Mouse (Mus musculus): ENCODE measurements around the gene Akip1. TPM values are rescaled to one million over a fixed set of nuclear protein-coding genes. Genes with fewer than 3 reads are reported as not detected.
A peak's percentile ranks its signal among the peaks of the same experiment; 100 is the strongest.

Akip1 gene
- polyA plus RNA-seq (2014; fragmentation: Nextera tagmentation; extraction: Ambion mirVana), result 18.8 and 20.2 TPM in 2 replicates

- peak; percentile 97 for DNase-seq (ENCODE audit: low spot score)
- Histone ChIP-seq H3K36me3 (ENCODE audit: control insufficient read depth, insufficient read depth, low read length) (no peaks in the 10 kb centered on the region), H3K27ac (ENCODE audit: low read depth, low read length) (peak within 1 kb of the TSS; percentile 75; the same call in 1 of the 2 replicates), H3K9me3 (ENCODE audit: control insufficient read depth, low read length) (no peaks in the 10 kb centered on the region), H3K27me3 (ENCODE audit: control insufficient read depth, insufficient read depth, low read length) (no peaks in the 10 kb centered on the region), H3K9ac (ENCODE audit: low read length) (peak within 1 kb of the TSS; percentile 79), H3K4me3 (ENCODE audit: low read depth, low read length) (peak within 1 kb of the TSS; percentile 64), H3K4me2 (ENCODE audit: low read depth) (peak within 1 kb of the TSS; percentile 84), H3K4me1 (ENCODE audit: control insufficient read depth, insufficient read depth, low read length) (no peaks in the 10 kb centered on the region)
- WGBS, result 1% methylated on average over 59 of the region's 61 CpGs
- peak; percentile 98 for ATAC-seq (ENCODE audit: insufficient read depth, low FRiP score, low TSS enrichment)
Measured at GRCm38 (mm10) chr7:109703190-109704015, at the start of gene Akip1, which contains the start of gene St5. Akip1 (plus strand) TSS chr7:109703690. St5 (minus strand) TSS chr7:109703605.

GRCm38 (mm10) chr7:109654871-109655270 lies 48.6 kb upstream of the Akip1 start:
- no peaks in the 10 kb centered on the region for H3K27me3 ChIP-seq (ENCODE audit: control insufficient read depth, insufficient read depth, low read length)
- no peak overlapping the region for H3K4me3 ChIP-seq (ENCODE audit: low read depth, low read length)
- H3K9me3 ChIP-seq (ENCODE audit: control insufficient read depth, low read length), result no peaks in the 10 kb centered on the region
- ATAC-seq (ENCODE audit: insufficient read depth, low FRiP score, low TSS enrichment) (no peak), DNase-seq (ENCODE audit: low spot score) (no peak)
- no peak overlapping the region for H3K9ac ChIP-seq (ENCODE audit: low read length)
- H3K27ac ChIP-seq (ENCODE audit: low read depth, low read length), result no peak overlapping the region
- H3K4me2 ChIP-seq (ENCODE audit: low read depth), result no peak overlapping the region
- H3K4me1 ChIP-seq (ENCODE audit: control insufficient read depth, insufficient read depth, low read length), result no peaks in the 10 kb centered on the region
- WGBS, result 83% methylated on average over 5 of the region's 5 CpGs
- no peaks in the 10 kb centered on the region for H3K36me3 ChIP-seq (ENCODE audit: control insufficient read depth, insufficient read depth, low read length)

- Histone ChIP-seq H3K27ac (ENCODE audit: low read depth, low read length) (no peak overlapping the region), H3K27me3 (ENCODE audit: control insufficient read depth, insufficient read depth, low read length) (no peaks in the 10 kb centered on the region), H3K9me3 (ENCODE audit: control insufficient read depth, low read length) (no peaks in the 10 kb centered on the region), H3K4me3 (ENCODE audit: low read depth, low read length) (no peak overlapping the region), H3K4me1 (ENCODE audit: control insufficient read depth, insufficient read depth, low read length) (no peaks in the 10 kb centered on the region), H3K4me2 (ENCODE audit: low read depth) (no peak overlapping the region), H3K9ac (ENCODE audit: low read length) (no peak overlapping the region), H3K36me3 (ENCODE audit: control insufficient read depth, insufficient read depth, low read length) (no peaks in the 10 kb centered on the region)
- ATAC-seq (ENCODE audit: insufficient read depth, low FRiP score, low TSS enrichment), result no peak
- DNase-seq (ENCODE audit: low spot score), result no peak
- WGBS, result 57% methylated on average over 6 of the region's 6 CpGs
Measured at GRCm38 (mm10) chr7:109657884-109658283, 45.6 kb upstream of the Akip1 start.

GRCm38 (mm10) chr7:109659278-109659677 lies 44.2 kb upstream of the Akip1 start:
- no peaks in the 10 kb centered on the region for H3K27me3 ChIP-seq (ENCODE audit: control insufficient read depth, insufficient read depth, low read length)
- H3K4me1 ChIP-seq (ENCODE audit: control insufficient read depth, insufficient read depth, low read length), result no peaks in the 10 kb centered on the region
- no peak overlapping the region for H3K4me2 ChIP-seq (ENCODE audit: low read depth)
- H3K4me3 ChIP-seq (ENCODE audit: low read depth, low read length), result no peak overlapping the region
- no peak overlapping the region for H3K27ac ChIP-seq (ENCODE audit: low read depth, low read length)
- H3K9me3 ChIP-seq (ENCODE audit: control insufficient read depth, low read length), result no peaks in the 10 kb centered on the region
- no peak overlapping the region for H3K9ac ChIP-seq (ENCODE audit: low read length)
- no peaks in the 10 kb centered on the region for H3K36me3 ChIP-seq (ENCODE audit: control insufficient read depth, insufficient read depth, low read length)
- WGBS, result 95% methylated on average over 2 of the region's 2 CpGs
- ATAC-seq (ENCODE audit: insufficient read depth, low FRiP score, low TSS enrichment) (no peak), DNase-seq (ENCODE audit: low spot score) (no peak)

GRCm38 (mm10) chr7:109662626-109663025 lies 40.9 kb upstream of the Akip1 start:
- no peaks in the 10 kb centered on the region for H3K36me3 ChIP-seq (ENCODE audit: control insufficient read depth, insufficient read depth, low read length)
- no peak overlapping the region for H3K4me3 ChIP-seq (ENCODE audit: low read depth, low read length)
- no peak overlapping the region for H3K27ac ChIP-seq (ENCODE audit: low read depth, low read length)
- H3K9me3 ChIP-seq (ENCODE audit: control insufficient read depth, low read length), result no peaks in the 10 kb centered on the region
- DNase-seq (ENCODE audit: low spot score), result no peak
- WGBS, result 89% methylated on average over 4 of the region's 4 CpGs
- H3K4me1 ChIP-seq (ENCODE audit: control insufficient read depth, insufficient read depth, low read length), result no peaks in the 10 kb centered on the region
- no peaks in the 10 kb centered on the region for H3K27me3 ChIP-seq (ENCODE audit: control insufficient read depth, insufficient read depth, low read length)
- H3K9ac ChIP-seq (ENCODE audit: low read length), result no peak overlapping the region
- no peak for ATAC-seq (ENCODE audit: insufficient read depth, low FRiP score, low TSS enrichment)
- H3K4me2 ChIP-seq (ENCODE audit: low read depth), result no peak overlapping the region

- Histone ChIP-seq H3K4me2 (ENCODE audit: low read depth) (no peak overlapping the region), H3K36me3 (ENCODE audit: control insufficient read depth, insufficient read depth, low read length) (no peaks in the 10 kb centered on the region), H3K9me3 (ENCODE audit: control insufficient read depth, low read length) (no peaks in the 10 kb centered on the region), H3K4me3 (ENCODE audit: low read depth, low read length) (no peak overlapping the region), H3K4me1 (ENCODE audit: control insufficient read depth, insufficient read depth, low read length) (peaks cover 4% of the 10 kb centered on the region; the same call in 1 of the 2 replicates), H3K9ac (ENCODE audit: low read length) (no peak overlapping the region), H3K27ac (ENCODE audit: low read depth, low read length) (no peak overlapping the region), H3K27me3 (ENCODE audit: control insufficient read depth, insufficient read depth, low read length) (no peaks in the 10 kb centered on the region)
- DNase-seq (ENCODE audit: low spot score) (no peak), ATAC-seq (ENCODE audit: insufficient read depth, low FRiP score, low TSS enrichment) (no peak)
- 83% methylated on average over 5 of the region's 5 CpGs for WGBS
Measured at GRCm38 (mm10) chr7:109666664-109667063, 36.8 kb upstream of the Akip1 start.

GRCm38 (mm10) chr7:109669426-109670170 lies 33.9 kb upstream of the Akip1 start:
- ATAC-seq (ENCODE audit: insufficient read depth, low FRiP score, low TSS enrichment) (no peak), DNase-seq (ENCODE audit: low spot score) (no peak)
- Histone ChIP-seq H3K4me3 (ENCODE audit: low read depth, low read length) (no peak overlapping the region), H3K27ac (ENCODE audit: low read depth, low read length) (no peak overlapping the region), H3K4me2 (ENCODE audit: low read depth) (no peak overlapping the region), H3K27me3 (ENCODE audit: control insufficient read depth, insufficient read depth, low read length) (no peaks in the 10 kb centered on the region), H3K9ac (ENCODE audit: low read length) (no peak overlapping the region), H3K9me3 (ENCODE audit: control insufficient read depth, low read length) (no peaks in the 10 kb centered on the region), H3K4me1 (ENCODE audit: control insufficient read depth, insufficient read depth, low read length) (peaks cover 7% of the 10 kb centered on the region; the same call in 1 of the 2 replicates), H3K36me3 (ENCODE audit: control insufficient read depth, insufficient read depth, low read length) (no peaks in the 10 kb centered on the region)
- WGBS, result 86% methylated on average over 5 of the region's 5 CpGs

GRCm38 (mm10) chr7:109671581-109672471 lies 31.7 kb upstream of the Akip1 start:
- Histone ChIP-seq H3K9ac (ENCODE audit: low read length) (peak overlapping the region; percentile 87), H3K36me3 (ENCODE audit: control insufficient read depth, insufficient read depth, low read length) (no peaks in the 10 kb centered on the region), H3K27ac (ENCODE audit: low read depth, low read length) (peak overlapping the region; percentile 85), H3K27me3 (ENCODE audit: control insufficient read depth, insufficient read depth, low read length) (no peaks in the 10 kb centered on the region), H3K4me1 (ENCODE audit: control insufficient read depth, insufficient read depth, low read length) (peaks cover 7% of the 10 kb centered on the region; the same call in 1 of the 2 replicates), H3K4me3 (ENCODE audit: low read depth, low read length) (peak overlapping the region; percentile 63), H3K9me3 (ENCODE audit: control insufficient read depth, low read length) (no peaks in the 10 kb centered on the region), H3K4me2 (ENCODE audit: low read depth) (peak overlapping the region; percentile 88)
- ATAC-seq (ENCODE audit: insufficient read depth, low FRiP score, low TSS enrichment), result peak; percentile 93
- WGBS, result under 1% methylated on average over 35 of the region's 44 CpGs
- peak; percentile 80 for DNase-seq (ENCODE audit: low spot score)

Data from neural tube, embryonic 11.5 days (tissue).